Mouse (Mus musculus) frontal cortex, postnatal 25 days (tissue): ENCODE data around the gene Slc35f6.
"Not testable (repeated sequence)": the region's sequence is repeated elsewhere in the genome, so short reads cannot be mapped to it uniquely, and the experiment has no call there.

Source experiments
- DNase-seq, 2 experiments: peaks; one replicate each; pipeline ENCODE4 v3.0.0; 2022; ENCODE audit warnings: low spot score in 2 of 2

Slc35f6 gene

GRCm38 (mm10) chr5:30700361-30701000 lies 52.7 kb downstream of the Slc35f6 start:
- DNase-seq: no peak

DNA sequence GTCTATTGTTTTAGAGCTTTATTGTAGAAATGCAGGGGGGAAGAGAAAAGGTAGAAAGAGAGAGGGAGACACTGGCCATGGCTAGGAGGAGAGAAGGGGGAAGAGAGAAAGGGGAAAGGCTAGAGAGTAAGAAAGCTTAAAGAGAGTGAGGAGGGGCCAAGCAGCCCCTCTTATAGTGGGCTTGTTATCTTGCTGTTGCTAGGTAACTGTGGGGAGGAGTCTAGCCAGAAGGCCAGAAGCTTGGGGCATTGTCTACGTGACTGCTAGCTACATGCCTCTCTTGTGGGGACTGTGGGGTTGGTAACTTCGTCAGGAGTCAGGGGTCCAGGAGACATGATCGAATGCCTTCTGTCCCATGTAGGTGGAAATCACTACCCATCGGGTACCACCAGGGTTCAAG lies 53.6 kb downstream of the Slc35f6 start:
- DNase-seq: not testable (repeated sequence)

GRCm38 (mm10) chr5:30701866-30702265 lies 54.1 kb downstream of the Slc35f6 start:
- no peak for DNase-seq
